Mouse (Mus musculus): ENCODE measurements around the gene 4930556J24Rik. TPM values are rescaled to one million over a fixed set of nuclear protein-coding genes. Genes with fewer than 3 reads are reported as not detected.
"Not testable (repeated sequence)": the region's sequence is repeated elsewhere in the genome, so short reads cannot be mapped to it uniquely, and the experiment has no call there.

The 4930556J24Rik gene
- polyA plus RNA-seq, 1 experiment from 2014 or later: not detected

DNA sequence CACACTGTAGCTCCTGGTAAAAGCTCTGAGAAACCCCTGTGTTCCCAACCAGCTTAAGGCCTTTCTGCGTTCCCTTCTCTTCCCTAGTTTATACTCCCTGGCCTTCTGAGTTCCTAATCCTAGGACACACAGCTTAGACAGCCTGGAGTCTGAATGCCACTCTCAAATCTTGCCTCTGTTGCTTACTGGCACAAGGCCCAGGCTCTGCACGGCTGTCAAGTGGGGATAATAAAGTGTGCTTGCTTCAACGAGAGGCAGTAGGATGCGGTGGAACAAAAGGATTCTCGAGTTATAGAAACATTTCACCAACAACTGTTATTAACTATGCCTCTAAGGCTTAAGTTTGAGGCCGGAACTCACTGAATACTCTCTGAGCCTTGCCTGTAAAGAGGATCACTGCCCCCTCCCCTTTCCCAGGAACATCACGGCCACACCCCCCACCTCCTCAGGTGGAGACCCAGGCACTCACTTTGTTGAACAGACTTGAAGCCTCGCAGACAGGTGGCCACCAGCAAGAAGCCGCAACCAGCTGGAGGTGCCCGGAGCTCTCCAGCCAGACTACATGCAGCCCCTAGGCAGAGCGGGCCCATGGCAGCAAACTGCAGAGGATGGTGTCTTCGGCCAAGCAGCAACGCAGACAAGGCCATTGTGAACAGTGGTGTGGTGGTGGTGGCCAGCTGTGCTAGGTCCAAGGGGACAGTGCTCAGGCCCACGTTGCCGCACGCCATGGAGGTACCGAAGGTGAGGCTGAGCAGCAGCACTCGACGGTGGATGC, 64.3 kb downstream of the 4930556J24Rik start:
- DNase-seq (ENCODE audit: low spot score) (no peak), ATAC-seq (replicated peaks; ENCODE audit: low FRiP score) (peak; percentile 16)
- no peak overlapping the region for H3K27ac ChIP-seq (ENCODE audit: low read depth, low read length)
- peaks cover 16% of the 10 kb centered on the region for H3K4me1 ChIP-seq (replicated peaks; ENCODE audit: control insufficient read depth, insufficient read depth, low read length)
- no peaks in the 10 kb centered on the region for H3K9me3 ChIP-seq (ENCODE audit: control insufficient read depth, low read length)
- peaks cover 2% of the 10 kb centered on the region; the same call in 1 of the 2 replicates for H3K27me3 ChIP-seq (ENCODE audit: control insufficient read depth, insufficient read depth, low read length)
- whole genome bisulfite sequencing: 20% methylated on average over 19 of the region's 19 CpGs
- H3K9ac ChIP-seq (ENCODE audit: low read length): peak overlapping the region; percentile 63
- H3K36me3 ChIP-seq (ENCODE audit: control insufficient read depth, insufficient read depth, low read length): no peaks in the 10 kb centered on the region
- peak overlapping the region; percentile 91 for H3K4me2 ChIP-seq (ENCODE audit: low read depth, low read length, severe bottlenecking)
- H3K4me3 ChIP-seq (ENCODE audit: low read depth, low read length): peak overlapping the region; percentile 54

DNA sequence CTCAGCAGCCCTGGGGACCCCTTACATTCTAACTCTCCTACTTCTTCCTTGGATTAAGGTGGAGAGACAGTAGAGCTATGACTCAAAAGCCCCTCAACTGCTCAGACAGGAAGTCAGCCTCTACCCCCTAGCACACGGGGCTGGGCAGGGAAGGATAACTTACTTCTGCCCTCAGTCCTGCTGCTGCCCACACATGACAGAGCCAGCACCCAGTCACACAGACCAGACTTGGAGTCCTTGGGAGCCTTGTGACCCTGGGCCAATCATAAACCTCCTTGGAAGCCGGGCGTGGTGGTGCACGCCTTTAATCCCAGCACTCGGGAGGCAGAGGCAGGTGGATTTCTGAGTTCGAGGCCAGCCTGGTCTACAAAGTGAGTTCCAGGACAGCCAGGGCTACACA, 65.1 kb downstream of the 4930556J24Rik start:
- peaks cover 16% of the 10 kb centered on the region for H3K4me1 ChIP-seq (replicated peaks; ENCODE audit: control insufficient read depth, insufficient read depth, low read length)
- 93% methylated on average over 5 of the region's 6 CpGs for WGBS
- H3K4me2 ChIP-seq (ENCODE audit: low read depth, low read length, severe bottlenecking): not testable (repeated sequence)

DNA sequence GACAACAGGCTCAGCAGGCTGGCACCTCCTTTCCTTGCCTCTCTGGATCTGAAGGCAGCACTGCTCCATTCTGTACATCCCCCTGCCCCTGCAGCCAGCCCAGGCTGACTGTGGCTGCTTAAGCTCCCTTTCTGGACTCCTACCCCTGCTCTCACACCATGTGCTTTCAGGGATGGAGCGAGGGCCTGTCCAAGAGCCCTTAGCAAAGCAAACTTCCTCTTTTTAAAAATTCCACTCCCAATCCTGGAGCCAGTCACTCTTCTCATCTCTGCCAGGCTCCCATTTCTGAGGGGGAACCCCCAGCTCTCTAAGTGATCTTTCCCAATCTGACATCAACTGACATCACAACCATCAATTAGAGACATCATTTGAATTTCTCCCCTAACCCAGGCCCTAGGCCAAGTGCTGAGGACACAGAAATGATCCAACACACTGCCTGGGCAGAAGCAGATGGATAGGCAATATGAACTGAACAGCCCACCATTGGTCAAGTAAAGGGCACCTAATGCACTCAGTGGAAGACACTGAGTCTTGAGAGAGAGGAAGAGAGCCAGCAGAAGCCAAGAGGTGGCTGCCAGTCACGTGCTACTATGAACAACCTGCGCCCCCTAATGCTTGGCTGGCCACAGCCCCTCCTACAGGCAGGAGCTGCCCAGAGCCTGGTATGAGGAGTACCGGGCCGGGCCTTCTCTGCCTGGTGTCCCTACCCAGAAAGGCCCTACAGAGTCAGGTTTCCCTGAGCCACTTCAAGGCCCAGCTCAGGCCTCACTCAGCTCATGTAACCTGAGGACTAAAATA, 65.9 kb downstream of the 4930556J24Rik start:
- Histone ChIP-seq H3K4me3 (ENCODE audit: low read depth, low read length) (no peak overlapping the region), H3K36me3 (ENCODE audit: control insufficient read depth, insufficient read depth, low read length) (no peaks in the 10 kb centered on the region), H3K4me1 (replicated peaks; ENCODE audit: control insufficient read depth, insufficient read depth, low read length) (peaks cover 16% of the 10 kb centered on the region), H3K9me3 (ENCODE audit: control insufficient read depth, low read length) (no peaks in the 10 kb centered on the region), H3K9ac (ENCODE audit: low read length) (no peak overlapping the region), H3K27ac (ENCODE audit: low read depth, low read length) (no peak overlapping the region), H3K27me3 (ENCODE audit: control insufficient read depth, insufficient read depth, low read length) (peaks cover 2% of the 10 kb centered on the region; the same call in 1 of the 2 replicates), H3K4me2 (ENCODE audit: low read depth, low read length, severe bottlenecking) (no peak overlapping the region)
- WGBS: 53% methylated on average over 5 of the region's 5 CpGs
- ATAC-seq (replicated peaks; ENCODE audit: low FRiP score) (no peak), DNase-seq (ENCODE audit: low spot score) (no peak)

More for the DNA sequence above, 65.1 kb downstream of the 4930556J24Rik start:
- not testable (repeated sequence) for H3K4me3 ChIP-seq (ENCODE audit: low read depth, low read length); DNase-seq (ENCODE audit: low spot score); H3K9me3 ChIP-seq (ENCODE audit: control insufficient read depth, low read length); H3K27ac ChIP-seq (ENCODE audit: low read depth, low read length); H3K27me3 ChIP-seq (ENCODE audit: control insufficient read depth, insufficient read depth, low read length); H3K36me3 ChIP-seq (ENCODE audit: control insufficient read depth, insufficient read depth, low read length); H3K9ac ChIP-seq (ENCODE audit: low read length); ATAC-seq (replicated peaks; ENCODE audit: low FRiP score)

DNA sequence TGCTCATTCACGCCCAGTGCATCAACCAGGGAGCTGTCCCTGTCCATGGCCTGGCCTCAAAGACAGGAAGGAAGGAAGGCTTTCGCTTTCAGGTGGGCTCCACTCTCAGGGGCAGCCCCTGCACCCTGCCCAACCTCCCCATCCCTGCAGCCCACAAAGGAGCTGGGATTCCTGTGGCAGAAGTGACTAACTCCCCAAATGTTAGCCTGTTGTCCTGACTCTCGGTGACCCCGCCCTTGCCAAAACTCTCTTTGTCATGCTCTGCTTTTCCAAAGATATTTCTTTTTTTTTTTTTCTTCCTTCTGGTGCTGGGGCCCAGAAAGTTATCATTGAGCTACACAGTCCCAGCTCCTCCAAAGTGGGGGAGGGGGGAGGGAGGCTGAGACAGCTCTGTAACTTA, 67.3 kb downstream of the 4930556J24Rik start:
- WGBS: 88% methylated on average over 4 of the region's 4 CpGs
- H3K27ac ChIP-seq (ENCODE audit: low read depth, low read length): no peak overlapping the region
- peaks cover 15% of the 10 kb centered on the region for H3K4me1 ChIP-seq (replicated peaks; ENCODE audit: control insufficient read depth, insufficient read depth, low read length)
- H3K36me3 ChIP-seq (ENCODE audit: control insufficient read depth, insufficient read depth, low read length): no peaks in the 10 kb centered on the region
- peaks cover 2% of the 10 kb centered on the region; the same call in 1 of the 2 replicates for H3K27me3 ChIP-seq (ENCODE audit: control insufficient read depth, insufficient read depth, low read length)
- DNase-seq (ENCODE audit: low spot score) (no peak), ATAC-seq (replicated peaks; ENCODE audit: low FRiP score) (no peak)
- no peak overlapping the region for H3K4me2 ChIP-seq (ENCODE audit: low read depth, low read length, severe bottlenecking)
- no peaks in the 10 kb centered on the region for H3K9me3 ChIP-seq (ENCODE audit: control insufficient read depth, low read length)
- H3K9ac ChIP-seq (ENCODE audit: low read length): no peak overlapping the region
- H3K4me3 ChIP-seq (ENCODE audit: low read depth, low read length): no peak overlapping the region

DNA sequence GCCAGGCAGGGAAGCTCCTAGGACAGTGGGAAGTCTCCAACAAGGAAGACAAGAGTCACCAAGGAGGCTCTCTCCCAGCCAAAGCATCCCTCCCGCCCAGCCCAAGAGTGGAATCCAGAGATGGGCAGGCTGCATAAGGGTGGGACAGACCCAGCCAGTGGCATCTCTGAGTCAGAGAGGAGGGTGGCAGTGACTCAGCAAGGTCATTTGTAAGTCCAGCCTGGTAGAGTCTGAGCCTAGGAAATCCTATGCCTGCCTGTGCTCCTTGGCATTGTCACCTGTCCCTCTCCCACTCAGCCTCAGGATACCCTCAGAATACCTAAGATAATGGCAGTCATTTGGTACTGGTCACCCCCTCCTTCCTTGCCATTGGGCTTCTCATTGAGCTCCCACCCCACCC, 71.1 kb downstream of the 4930556J24Rik start:
- Histone ChIP-seq H3K4me1 (replicated peaks; ENCODE audit: control insufficient read depth, insufficient read depth, low read length) (no peaks in the 10 kb centered on the region), H3K36me3 (ENCODE audit: control insufficient read depth, insufficient read depth, low read length) (no peaks in the 10 kb centered on the region), H3K27me3 (ENCODE audit: control insufficient read depth, insufficient read depth, low read length) (no peaks in the 10 kb centered on the region), H3K4me3 (ENCODE audit: low read depth, low read length) (no peak overlapping the region), H3K9me3 (ENCODE audit: control insufficient read depth, low read length) (no peaks in the 10 kb centered on the region), H3K4me2 (ENCODE audit: low read depth, low read length, severe bottlenecking) (no peak overlapping the region), H3K9ac (ENCODE audit: low read length) (no peak overlapping the region), H3K27ac (ENCODE audit: low read depth, low read length) (no peak overlapping the region)
- WGBS: 86% methylated on average over 1 of the region's 1 CpGs
- ATAC-seq (replicated peaks; ENCODE audit: low FRiP score): no peak
- DNase-seq (ENCODE audit: low spot score): no peak

DNA sequence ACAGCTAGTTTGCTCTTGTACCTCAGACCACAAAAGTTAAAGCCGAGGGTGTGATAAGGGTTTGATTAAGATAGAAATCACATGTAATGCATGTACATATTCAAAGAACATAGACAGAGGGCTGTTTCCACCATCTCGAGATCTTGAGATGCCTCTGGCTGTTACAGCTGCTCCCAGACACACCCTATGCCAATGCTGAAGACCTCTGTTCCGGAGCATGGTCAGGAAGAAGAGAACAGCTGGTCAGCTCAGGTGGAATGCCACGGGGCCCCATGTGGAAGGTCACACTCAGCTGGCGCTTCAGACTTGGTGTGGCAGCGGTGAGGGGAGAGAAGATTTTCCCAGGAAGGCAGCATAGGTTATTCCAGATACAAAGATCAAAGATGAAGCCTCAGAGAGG, 71.9 kb downstream of the 4930556J24Rik start:
- ATAC-seq (replicated peaks; ENCODE audit: low FRiP score) (no peak), DNase-seq (ENCODE audit: low spot score) (no peak)
- Histone ChIP-seq H3K27me3 (ENCODE audit: control insufficient read depth, insufficient read depth, low read length) (no peaks in the 10 kb centered on the region), H3K9me3 (ENCODE audit: control insufficient read depth, low read length) (no peaks in the 10 kb centered on the region), H3K36me3 (ENCODE audit: control insufficient read depth, insufficient read depth, low read length) (no peaks in the 10 kb centered on the region), H3K9ac (ENCODE audit: low read length) (no peak overlapping the region), H3K4me3 (ENCODE audit: low read depth, low read length) (no peak overlapping the region), H3K4me1 (replicated peaks; ENCODE audit: control insufficient read depth, insufficient read depth, low read length) (no peaks in the 10 kb centered on the region), H3K27ac (ENCODE audit: low read depth, low read length) (no peak overlapping the region), H3K4me2 (ENCODE audit: low read depth, low read length, severe bottlenecking) (no peak overlapping the region)
- WGBS: 89% methylated on average over 6 of the region's 6 CpGs

DNA sequence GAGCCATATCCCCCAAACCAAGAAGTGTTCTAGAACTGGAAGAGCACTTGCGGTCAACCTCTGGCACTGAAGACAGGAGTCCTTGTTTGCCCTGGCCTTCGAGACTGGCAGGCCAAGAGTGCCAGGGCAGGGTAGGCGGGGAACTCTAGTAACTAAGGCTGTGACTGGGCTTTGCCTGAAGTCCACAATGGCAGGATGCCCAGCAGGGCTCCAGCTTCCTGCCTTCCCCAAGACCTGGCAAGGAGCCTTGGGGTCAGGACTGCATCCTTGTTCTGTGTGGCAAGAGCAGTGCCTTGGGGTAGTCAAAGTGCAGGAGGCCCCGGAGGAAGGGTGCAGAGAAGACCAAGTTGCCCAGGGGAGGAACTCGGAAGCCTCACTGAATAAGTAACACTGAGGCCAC, 73.5 kb downstream of the 4930556J24Rik start:
- H3K4me3 ChIP-seq (ENCODE audit: low read depth, low read length): no peak overlapping the region
- DNase-seq (ENCODE audit: low spot score) (no peak), ATAC-seq (replicated peaks; ENCODE audit: low FRiP score) (no peak)
- no peak overlapping the region for H3K9ac ChIP-seq (ENCODE audit: low read length)
- no peaks in the 10 kb centered on the region for H3K4me1 ChIP-seq (replicated peaks; ENCODE audit: control insufficient read depth, insufficient read depth, low read length)
- no peak overlapping the region for H3K4me2 ChIP-seq (ENCODE audit: low read depth, low read length, severe bottlenecking)
- peaks cover 4% of the 10 kb centered on the region; the same call in 1 of the 2 replicates for H3K36me3 ChIP-seq (ENCODE audit: control insufficient read depth, insufficient read depth, low read length)
- no peaks in the 10 kb centered on the region for H3K9me3 ChIP-seq (ENCODE audit: control insufficient read depth, low read length)
- no peaks in the 10 kb centered on the region for H3K27me3 ChIP-seq (ENCODE audit: control insufficient read depth, insufficient read depth, low read length)
- H3K27ac ChIP-seq (ENCODE audit: low read depth, low read length): no peak overlapping the region
- WGBS: 84% methylated on average over 5 of the region's 5 CpGs

DNA sequence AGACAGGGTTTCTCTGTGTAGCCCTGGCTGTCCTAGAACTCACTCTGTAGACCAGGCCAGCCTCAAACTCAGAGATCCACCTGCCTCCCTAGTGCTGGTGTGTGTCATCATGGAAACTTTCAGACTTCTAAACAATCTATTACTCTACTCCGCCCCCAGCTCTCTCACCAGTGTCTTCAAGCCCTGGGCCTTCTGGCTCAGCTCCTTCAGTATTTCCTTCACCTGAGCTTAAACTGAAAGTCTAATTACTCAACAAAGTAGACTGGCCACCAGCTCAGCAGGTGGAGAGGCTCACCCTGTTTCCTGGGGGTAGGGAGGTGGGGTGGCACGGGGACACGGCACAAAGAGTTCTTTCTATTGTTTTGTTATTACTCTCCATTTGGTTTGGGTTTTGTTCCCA, 74.1 kb downstream of the 4930556J24Rik start:
- DNase-seq (ENCODE audit: low spot score): no peak
- Histone ChIP-seq H3K4me1 (replicated peaks; ENCODE audit: control insufficient read depth, insufficient read depth, low read length) (no peaks in the 10 kb centered on the region), H3K4me2 (ENCODE audit: low read depth, low read length, severe bottlenecking) (no peak overlapping the region), H3K36me3 (ENCODE audit: control insufficient read depth, insufficient read depth, low read length) (peaks cover 4% of the 10 kb centered on the region; the same call in 1 of the 2 replicates), H3K9me3 (ENCODE audit: control insufficient read depth, low read length) (no peaks in the 10 kb centered on the region), H3K27me3 (ENCODE audit: control insufficient read depth, insufficient read depth, low read length) (no peaks in the 10 kb centered on the region), H3K9ac (ENCODE audit: low read length) (no peak overlapping the region), H3K27ac (ENCODE audit: low read depth, low read length) (no peak overlapping the region), H3K4me3 (ENCODE audit: low read depth, low read length) (no peak overlapping the region)
- ATAC-seq (replicated peaks; ENCODE audit: low FRiP score): no peak
- 94% methylated on average over 3 of the region's 3 CpGs for WGBS
